Mouse (Mus musculus) liver, embryonic 15.5 days (tissue): ENCODE measurements around the gene Eng. TPM values are rescaled to one million over a fixed set of nuclear protein-coding genes. Genes with fewer than 3 reads are reported as not detected.
A peak's percentile ranks its signal among the peaks of the same experiment; 100 is the strongest.

Experiments used
- ATAC-seq: fragments of 200-750 bp; cut with Nextera tagmentation; 2 replicates; pipeline ENCODE4 v1.8.0; 2017; ENCODE audit warnings: moderate number of reproducible peaks, mild to moderate bottlenecking, moderate library complexity; ENCODE audit not compliant: insufficient read depth
- H3K27ac ChIP-seq: fragments of 300-500 bp; sonication (generic); replicated peaks from 2 replicates; pipeline ENCODE4 v1.5.1; 2015; ENCODE audit warnings: mild to moderate bottlenecking, inconsistent platforms
- H3K27me3 ChIP-seq: fragments of 300-500 bp; sonication (generic); 2 replicates; pipeline ENCODE4 v1.6.1; 2015; ENCODE audit warnings: mild to moderate bottlenecking, inconsistent platforms
- H3K36me3 ChIP-seq: fragments of 300-500 bp; sonication (generic); replicated peaks from 2 replicates; pipeline ENCODE4 v1.6.1; 2015; ENCODE audit warnings: moderate library complexity, mild to moderate bottlenecking, inconsistent platforms
- H3K4me1 ChIP-seq: fragments of 300-500 bp; sonication (generic); replicated peaks from 2 replicates; pipeline ENCODE4 v1.6.1; 2015; ENCODE audit warnings: inconsistent platforms
- H3K4me2 ChIP-seq: fragments of 300-500 bp; sonication (generic); 2 replicates; pipeline ENCODE4 v1.6.1; 2015; ENCODE audit warnings: moderate library complexity, mild to moderate bottlenecking, inconsistent platforms
- H3K4me3 ChIP-seq: fragments of 300-500 bp; sonication (generic); replicated peaks from 2 replicates; pipeline ENCODE4 v1.5.1; 2015; ENCODE audit warnings: mild to moderate bottlenecking, inconsistent platforms
- H3K9ac ChIP-seq: fragments of 300-500 bp; sonication (generic); 2 replicates; pipeline ENCODE4 v1.6.1; 2015; ENCODE audit warnings: moderate library complexity, mild to moderate bottlenecking, inconsistent platforms
- H3K9me3 ChIP-seq: fragments of 300-500 bp; sonication (generic); replicated peaks from 2 replicates; pipeline ENCODE4 v1.6.1; 2016; ENCODE audit warnings: inconsistent platforms
- WGBS: fragments of 180-500 bp; shearing (Covaris S2); methylation state at CpG from one replicate; pipeline ENCODE4 v1.1.7; 2015; ENCODE audit warnings: mixed read lengths; ENCODE audit not compliant: insufficient replicate concordance; 5-methylcytosine and 5-hydroxymethylcytosine counted together
- polyA plus RNA-seq: library from polyadenylated mRNA; unstranded; fragments of >200 nt; fragmentation: Nextera tagmentation; extraction: Ambion mirVana; gene quantifications from 2 replicates; pipeline ENCODE4 v1.2.1, GENCODE M21; 2015

Gene Eng
- polyA plus RNA-seq, 1 experiment from 2014 or later: 23.5 TPM

GRCm38 (mm10) chr2:32624111-32624748 is 22.2 kb upstream of the Eng start:
- no peak overlapping the region for H3K9ac ChIP-seq
- H3K4me3 ChIP-seq: no peak overlapping the region
- H3K9me3 ChIP-seq: no peaks in the 10 kb centered on the region
- 59% methylated on average over 5 of the region's 5 CpGs for WGBS
- H3K27ac ChIP-seq: no peak overlapping the region
- H3K4me2 ChIP-seq: no peak overlapping the region
- peaks cover 58% of the 10 kb centered on the region for H3K4me1 ChIP-seq
- H3K27me3 ChIP-seq: no peaks in the 10 kb centered on the region
- no peak for ATAC-seq
- H3K36me3 ChIP-seq: peaks cover 2% of the 10 kb centered on the region

DNA sequence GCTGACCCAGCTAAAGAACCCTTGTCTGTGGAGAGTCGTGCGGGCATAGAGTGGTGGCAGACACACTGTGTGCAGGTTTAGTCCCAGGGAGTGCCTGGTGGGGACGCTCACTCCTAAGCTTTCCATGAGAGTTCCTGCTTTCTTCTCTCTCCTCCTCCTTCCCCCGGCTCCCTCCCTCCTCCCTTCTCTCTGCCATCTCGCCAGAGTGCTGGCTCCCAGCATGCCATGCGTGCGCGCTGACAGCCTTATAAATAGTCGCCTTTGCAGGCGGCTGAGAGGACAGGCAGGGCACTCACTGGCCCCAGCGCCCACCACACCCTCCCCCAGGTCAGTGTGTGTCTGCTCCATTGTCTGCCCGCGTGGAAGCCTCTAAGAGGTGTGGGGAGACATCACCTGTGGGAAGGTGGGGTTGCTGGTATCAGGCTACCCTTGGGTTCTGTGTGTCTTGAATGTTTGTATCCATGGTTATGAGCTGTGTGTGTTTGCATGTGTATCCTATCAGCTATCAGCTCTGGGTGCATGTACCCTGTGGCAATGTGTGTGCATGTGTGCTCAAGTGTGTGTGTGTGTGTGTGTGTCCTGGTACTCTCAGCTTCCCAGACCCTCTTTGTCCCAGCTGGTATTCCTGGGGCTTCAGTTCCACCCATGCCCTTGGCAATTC is 21.1 kb upstream of the Eng start:
- peak overlapping the region; percentile 56 for H3K4me2 ChIP-seq
- H3K9me3 ChIP-seq: no peaks in the 10 kb centered on the region
- H3K27ac ChIP-seq: no peak overlapping the region
- no peaks in the 10 kb centered on the region for H3K36me3 ChIP-seq
- H3K9ac ChIP-seq: no peak overlapping the region
- WGBS: 8% methylated on average over 13 of the region's 13 CpGs
- no peaks in the 10 kb centered on the region for H3K27me3 ChIP-seq
- H3K4me3 ChIP-seq: peak overlapping the region; percentile 24
- H3K4me1 ChIP-seq: peaks cover 47% of the 10 kb centered on the region
- ATAC-seq: 0 out of 2 replicates have a peak, but pooled peaks have one; percentile 7

DNA sequence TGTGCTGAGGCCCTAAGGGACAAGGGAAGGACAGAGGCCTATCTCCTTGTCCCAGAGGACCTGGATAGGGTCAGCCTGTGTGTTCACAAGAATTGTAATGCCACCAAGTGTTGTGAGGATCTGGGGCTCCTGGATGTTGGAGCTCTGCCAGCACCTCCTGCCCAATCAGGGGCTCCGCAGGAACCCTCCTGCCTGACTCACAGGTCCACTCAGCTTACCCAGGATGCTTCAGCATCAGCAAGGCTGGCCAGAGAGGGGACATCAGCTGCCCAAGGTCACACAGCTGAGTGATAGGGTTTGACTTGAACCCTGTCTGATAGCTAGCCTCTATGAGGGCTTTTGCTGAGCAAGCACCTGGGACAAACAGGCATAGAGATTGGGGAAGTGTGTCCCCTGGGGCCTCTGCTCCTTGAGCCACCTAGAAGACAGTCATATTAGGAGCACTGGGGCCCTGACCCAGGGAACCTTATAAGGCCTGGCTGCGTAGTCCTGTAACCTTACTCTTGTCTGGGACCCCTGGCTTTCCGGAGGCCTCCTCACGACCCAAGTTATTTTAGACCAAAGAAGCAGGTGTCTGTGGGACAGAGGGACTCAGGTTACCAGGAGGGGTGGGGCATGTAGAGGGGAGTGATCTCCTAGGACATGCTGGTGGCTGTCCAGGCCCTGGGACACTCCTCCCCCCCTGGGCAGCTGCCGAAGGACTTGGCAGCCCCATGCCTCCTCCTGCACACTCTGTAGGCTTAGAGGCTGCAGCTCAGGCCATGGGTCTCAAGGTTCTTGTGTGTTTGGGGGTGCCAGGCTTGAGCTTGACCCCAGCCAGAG is 20.3 kb upstream of the Eng start:
- Histone ChIP-seq H3K9me3 (no peaks in the 10 kb centered on the region), H3K36me3 (no peaks in the 10 kb centered on the region), H3K27ac (no peak overlapping the region), H3K4me3 (no peak overlapping the region), H3K4me1 (peaks cover 40% of the 10 kb centered on the region), H3K27me3 (no peaks in the 10 kb centered on the region), H3K4me2 (no peak overlapping the region), H3K9ac (no peak overlapping the region)
- 62% methylated on average over 5 of the region's 5 CpGs for WGBS
- 0 out of 2 replicates have a peak, but pooled peaks have one; percentile 4 for ATAC-seq

DNA sequence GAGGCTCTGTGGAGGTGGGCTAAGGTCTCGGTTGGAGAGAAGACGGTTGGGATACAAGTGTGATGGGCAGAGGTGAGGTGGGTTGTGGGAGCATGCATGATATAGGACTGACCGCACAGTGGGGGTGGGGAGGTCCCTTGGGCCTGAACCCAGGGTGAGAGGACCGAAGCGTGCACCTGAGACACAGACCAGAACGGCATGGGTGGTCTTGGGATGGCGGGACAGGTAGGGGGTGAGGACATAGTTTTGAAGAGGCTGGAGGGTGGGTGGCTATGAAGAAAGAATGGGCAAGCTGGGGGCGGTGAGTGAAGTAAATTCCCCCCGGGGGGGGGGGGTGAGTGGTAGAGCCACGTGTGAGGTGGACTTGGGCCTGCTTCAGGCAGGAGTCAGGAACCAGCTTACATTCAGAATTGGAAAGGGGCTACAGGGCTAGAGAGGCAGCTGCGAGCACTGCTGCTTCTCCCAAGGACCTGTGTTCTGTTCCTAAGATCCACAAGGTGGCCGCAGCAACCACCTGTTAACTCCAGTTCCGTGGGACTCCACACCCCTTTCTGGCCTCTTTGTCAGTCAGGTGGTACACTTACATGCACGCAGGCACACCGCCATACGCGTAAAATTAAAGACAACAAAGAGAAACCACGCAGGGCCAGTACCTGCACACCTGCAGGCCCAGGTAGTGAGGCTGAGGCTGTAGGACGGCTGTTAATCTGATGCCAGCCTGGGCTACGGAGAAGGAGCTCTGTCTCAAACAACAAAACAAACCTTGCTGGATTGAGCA is 18.9 kb upstream of the Eng start:
- 75% methylated on average over 20 of the region's 20 CpGs for WGBS
- Histone ChIP-seq H3K36me3 (no peaks in the 10 kb centered on the region), H3K4me3 (no peak overlapping the region), H3K9me3 (no peaks in the 10 kb centered on the region), H3K4me1 (peaks cover 33% of the 10 kb centered on the region), H3K27ac (no peak overlapping the region), H3K9ac (no peak overlapping the region), H3K27me3 (no peaks in the 10 kb centered on the region), H3K4me2 (no peak overlapping the region)
- no peak for ATAC-seq

DNA sequence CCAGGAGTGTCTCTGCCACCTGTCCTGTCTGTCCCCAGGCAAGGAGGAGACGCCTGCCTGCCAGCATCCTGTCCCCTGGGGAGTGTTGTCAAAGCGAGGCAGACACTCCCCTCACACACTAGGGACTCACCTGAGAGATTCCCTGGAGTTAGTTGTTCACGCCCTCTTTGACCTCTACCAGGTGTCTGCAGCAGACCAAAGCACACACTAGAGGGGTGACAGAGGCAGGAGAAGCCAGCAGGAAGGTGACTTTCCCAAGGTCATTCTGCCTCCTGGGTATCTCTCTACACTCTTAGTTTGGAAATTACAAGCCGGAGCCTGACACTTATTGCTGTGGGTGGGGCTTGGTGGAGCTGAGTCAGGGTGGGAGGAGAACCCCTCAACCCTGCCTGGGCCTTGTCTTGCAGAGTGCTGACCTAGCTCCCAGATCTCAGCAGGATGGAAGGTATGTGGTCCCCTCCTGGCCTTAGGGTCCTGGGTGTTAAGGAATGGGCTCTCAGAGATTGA is 18.3 kb upstream of the Eng start:
- Histone ChIP-seq H3K27me3 (no peaks in the 10 kb centered on the region), H3K9ac (no peak overlapping the region), H3K27ac (no peak overlapping the region), H3K4me3 (no peak overlapping the region), H3K36me3 (no peaks in the 10 kb centered on the region), H3K4me1 (peaks cover 33% of the 10 kb centered on the region), H3K4me2 (no peak overlapping the region), H3K9me3 (no peaks in the 10 kb centered on the region)
- ATAC-seq: no peak
- WGBS: 49% methylated on average over 4 of the region's 4 CpGs

GRCm38 (mm10) chr2:32628729-32629128 is 17.7 kb upstream of the Eng start:
- Histone ChIP-seq H3K36me3 (no peaks in the 10 kb centered on the region), H3K9ac (no peak overlapping the region), H3K4me3 (no peak overlapping the region), H3K9me3 (no peaks in the 10 kb centered on the region), H3K4me1 (peaks cover 33% of the 10 kb centered on the region), H3K4me2 (no peak overlapping the region), H3K27me3 (no peaks in the 10 kb centered on the region), H3K27ac (no peak overlapping the region)
- 70% methylated on average over 5 of the region's 5 CpGs for WGBS
- no peak for ATAC-seq

GRCm38 (mm10) chr2:32629276-32629976 is 17.0 kb upstream of the Eng start:
- Histone ChIP-seq H3K4me1 (peaks cover 28% of the 10 kb centered on the region), H3K9ac (no peak overlapping the region), H3K36me3 (no peaks in the 10 kb centered on the region), H3K27me3 (no peaks in the 10 kb centered on the region), H3K27ac (no peak overlapping the region), H3K9me3 (no peaks in the 10 kb centered on the region), H3K4me2 (no peak overlapping the region), H3K4me3 (no peak overlapping the region)
- whole genome bisulfite sequencing: 52% methylated on average over 9 of the region's 9 CpGs
- ATAC-seq: no peak

DNA sequence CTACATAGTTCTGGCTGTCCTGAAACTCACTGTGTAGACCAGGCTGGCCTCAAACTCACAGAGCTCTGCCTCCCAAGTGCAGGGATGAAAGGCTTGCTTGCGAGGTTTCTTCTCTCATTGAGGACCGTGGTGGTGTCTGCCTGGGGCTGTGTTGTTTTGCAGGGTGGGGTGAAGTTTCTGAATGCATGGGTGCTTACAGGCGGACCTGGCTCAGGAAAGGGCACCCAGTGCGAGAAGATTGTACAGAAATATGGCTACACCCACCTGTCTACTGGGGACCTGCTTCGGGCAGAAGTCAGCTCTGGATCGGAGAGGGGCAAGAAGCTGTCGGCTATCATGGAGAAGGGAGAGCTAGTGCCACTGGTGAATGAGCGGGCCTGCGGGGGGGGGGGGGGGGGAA is 16.4 kb upstream of the Eng start:
- 81% methylated on average over 8 of the region's 9 CpGs for WGBS
- no peak for ATAC-seq
- H3K27ac ChIP-seq: no peak overlapping the region

DNA sequence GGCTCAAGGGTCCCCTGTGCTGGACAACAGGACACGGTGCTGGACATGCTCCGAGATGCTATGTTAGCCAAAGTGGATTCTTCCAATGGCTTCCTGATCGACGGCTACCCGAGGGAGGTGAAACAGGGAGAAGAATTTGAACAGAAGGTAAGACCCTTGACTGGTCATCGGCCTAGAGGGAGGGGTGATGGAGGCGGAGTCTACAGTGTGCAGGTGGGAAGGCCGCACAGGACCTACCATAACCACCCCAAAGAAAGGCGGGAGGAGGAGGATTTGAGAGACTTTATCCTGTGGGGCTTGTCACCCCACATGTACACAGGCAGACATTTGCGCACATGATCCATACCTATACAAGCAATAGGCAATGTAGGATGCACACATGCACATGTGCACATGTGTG is 15.3 kb upstream of the Eng start:
- H3K4me3 ChIP-seq: no peak overlapping the region
- no peaks in the 10 kb centered on the region for H3K36me3 ChIP-seq
- H3K9ac ChIP-seq: no peak overlapping the region
- no peak overlapping the region for H3K4me2 ChIP-seq
- WGBS: 72% methylated on average over 10 of the region's 10 CpGs
- no peak for ATAC-seq
- H3K27ac ChIP-seq: no peak overlapping the region
- H3K9me3 ChIP-seq: no peaks in the 10 kb centered on the region
- H3K27me3 ChIP-seq: no peaks in the 10 kb centered on the region
- peaks cover 12% of the 10 kb centered on the region for H3K4me1 ChIP-seq

More for the DNA sequence above, 16.4 kb upstream of the Eng start:
- no peaks in the 10 kb centered on the region for H3K27me3 ChIP-seq
- no peak overlapping the region for H3K9ac ChIP-seq
- no peaks in the 10 kb centered on the region for H3K36me3 ChIP-seq
- H3K4me1 ChIP-seq: peaks cover 22% of the 10 kb centered on the region
- H3K9me3 ChIP-seq: no peaks in the 10 kb centered on the region
- no peak overlapping the region for H3K4me2 ChIP-seq
- H3K4me3 ChIP-seq: no peak overlapping the region

- Histone ChIP-seq H3K36me3 (no peaks in the 10 kb centered on the region), H3K4me3 (no peak overlapping the region), H3K27me3 (no peaks in the 10 kb centered on the region), H3K9ac (no peak overlapping the region), H3K9me3 (no peaks in the 10 kb centered on the region), H3K4me1 (peaks cover 8% of the 10 kb centered on the region), H3K27ac (no peak overlapping the region), H3K4me2 (no peak overlapping the region)
- WGBS: 33% methylated on average over 7 of the region's 7 CpGs
- ATAC-seq: 0 out of 2 replicates have a peak, but pooled peaks have one; percentile 45
Measured at GRCm38 (mm10) chr2:32631737-32632394, 14.5 kb upstream of the Eng start.
